Mouse (Mus musculus) CH12.LX (cell line): ENCODE data around the gene BC016579. TPM values are rescaled to one million over a fixed set of nuclear protein-coding genes. Genes with fewer than 3 reads are reported as not detected.
A peak's percentile ranks its signal among the peaks of the same experiment; 100 is the strongest.

ENCODE experiments used
- DNase-seq: peaks from one replicate; pipeline ENCODE4 v3.0.0-alpha.2; 2013; ENCODE audit errors: extremely low read depth
- H3K27ac ChIP-seq: 2 replicates; pipeline ENCODE4 v1.5.1; 2012; ENCODE audit warnings: low read depth, mild to moderate bottlenecking, control low read depth, moderate library complexity; ENCODE audit not compliant: insufficient read depth
- H3K27me3 ChIP-seq: replicated peaks from 2 replicates; pipeline ENCODE3; 2012; ENCODE audit warnings: inconsistent platforms
- H3K36me3 ChIP-seq, 2 experiments: replicated peaks in 1 of 2; 2 replicates each; pipeline versions ENCODE3 to v1.6.1; 2012; ENCODE audit warnings: inconsistent platforms in 1 of 2, low read length in 1 of 2, mild to moderate bottlenecking in 1 of 2, mixed read lengths in 1 of 2, moderate library complexity in 1 of 2; ENCODE audit not compliant: control insufficient read depth in 1 of 2, insufficient read depth in 1 of 2
- H3K4me1 ChIP-seq, 2 experiments: 2 replicates each; pipeline ENCODE4 v1.6.1; 2012; ENCODE audit warnings: inconsistent platforms in 1 of 2, moderate library complexity in 1 of 2; ENCODE audit not compliant: insufficient read depth in 2 of 2, control insufficient read depth in 1 of 2
- H3K4me2 ChIP-seq: 2 replicates; pipeline ENCODE4 v1.6.1; 2012; ENCODE audit warnings: low read depth, mild to moderate bottlenecking, control low read depth; ENCODE audit not compliant: poor library complexity, insufficient read depth, severe bottlenecking
- H3K4me3 ChIP-seq, 3 experiments: fragments of 150-350 bp in 1 of 3; sonication (generic) in 1 of 3; replicated peaks in 1 of 3; 2 replicates each; pipeline versions ENCODE3 to v1.5.1; 2011 to 2012; ENCODE audit warnings: low read depth in 2 of 3, low read length in 2 of 3, mild to moderate bottlenecking in 2 of 3, moderate library complexity in 2 of 3, control low read depth in 1 of 3, improper control_type of control experiment in 1 of 3, inconsistent platforms in 1 of 3, mixed read lengths in 1 of 3; ENCODE audit not compliant: poor library complexity in 1 of 3
- H3K79me2 ChIP-seq: replicated peaks from 2 replicates; pipeline ENCODE4 v1.6.1; 2012; ENCODE audit warnings: mild to moderate bottlenecking, moderate library complexity; ENCODE audit not compliant: control insufficient read depth, poor library complexity, insufficient read depth, severe bottlenecking; ENCODE audit errors: extremely low read depth
- H3K9ac ChIP-seq: 2 replicates; pipeline ENCODE4 v1.6.1; 2012; ENCODE audit warnings: low read depth, mild to moderate bottlenecking, control low read depth, moderate library complexity; ENCODE audit not compliant: insufficient read depth
- H3K9me3 ChIP-seq: replicated peaks from 2 replicates; pipeline ENCODE3; 2012; ENCODE audit warnings: low read length, inconsistent platforms, mixed read lengths
- BHLHE40 ChIP-seq: IDR thresholded peaks from 2 replicates; pipeline ENCODE4 v1.6.1; 2011; ENCODE audit warnings: mild to moderate bottlenecking, low read depth, low read length, improper control_type of control experiment
- CHD1 ChIP-seq: IDR thresholded peaks from 2 replicates; pipeline ENCODE4 v1.6.1; 2012; ENCODE audit warnings: low read depth, low read length, improper control_type of control experiment, inconsistent platforms
- CHD2 ChIP-seq: IDR thresholded peaks from 2 replicates; pipeline ENCODE4 v1.6.1; 2011; ENCODE audit warnings: low read length, improper control_type of control experiment
- CTCF ChIP-seq, 2 experiments: IDR thresholded peaks in 1 of 2; conservative IDR thresholded peaks in 1 of 2; 2 replicates each; pipeline ENCODE4 v1.5.1; 2011 to 2012; ENCODE audit warnings: low read depth in 2 of 2, low read length in 2 of 2, improper control_type of control experiment in 1 of 2, inconsistent platforms in 1 of 2, mild to moderate bottlenecking in 1 of 2, moderate library complexity in 1 of 2
- IRF4 ChIP-seq: IDR thresholded peaks from 2 replicates; pipeline ENCODE4 v1.6.1; 2014; ENCODE audit warnings: low read depth, mild to moderate bottlenecking, inconsistent platforms, low read length, improper control_type of control experiment
- JUN ChIP-seq: IDR thresholded peaks from 2 replicates; pipeline ENCODE4 v1.6.1; 2011; ENCODE audit warnings: low read depth, mild to moderate bottlenecking, low read length, improper control_type of control experiment, moderate library complexity; ENCODE audit not compliant: insufficient read depth
- JUND ChIP-seq: conservative IDR thresholded peaks from 2 replicates; pipeline ENCODE4 v1.6.1; 2011; ENCODE audit warnings: low read depth, low read length, improper control_type of control experiment
- KAT2A ChIP-seq: IDR thresholded peaks from 2 replicates; pipeline ENCODE4 v1.6.1; 2012; ENCODE audit warnings: low read length, improper control_type of control experiment, inconsistent platforms; ENCODE audit not compliant: insufficient replicate concordance
- MAFK ChIP-seq: IDR thresholded peaks from 2 replicates; pipeline ENCODE4 v1.6.1; 2011; ENCODE audit warnings: low read length, improper control_type of control experiment; ENCODE audit not compliant: insufficient replicate concordance
- MAX ChIP-seq: IDR thresholded peaks from 2 replicates; pipeline ENCODE4 v1.6.1; 2011; ENCODE audit warnings: low read length, improper control_type of control experiment
- MAZ ChIP-seq: IDR thresholded peaks from 2 replicates; pipeline ENCODE4 v1.6.1; 2012; ENCODE audit warnings: low read depth, mild to moderate bottlenecking, inconsistent platforms, low read length, improper control_type of control experiment, moderate library complexity
- MXI1 ChIP-seq: IDR thresholded peaks from 2 replicates; pipeline ENCODE4 v1.6.1; 2011; ENCODE audit warnings: mild to moderate bottlenecking, low read depth, low read length, improper control_type of control experiment
- PAX5 ChIP-seq: IDR thresholded peaks from 2 replicates; pipeline ENCODE4 v1.6.1; 2012; ENCODE audit warnings: low read length, inconsistent platforms, mixed read lengths
- POLR2A ChIP-seq: IDR thresholded peaks from 2 replicates; pipeline ENCODE4 v1.6.1; 2011; ENCODE audit warnings: low read depth, mild to moderate bottlenecking, improper control_type of control experiment, low read length
- POLR2AphosphoS2 ChIP-seq: IDR thresholded peaks from 2 replicates; pipeline ENCODE4 v1.6.1; 2011; ENCODE audit warnings: low read depth, low read length, improper control_type of control experiment
- RAD21 ChIP-seq: IDR thresholded peaks from 2 replicates; pipeline ENCODE4 v1.6.1; 2011; ENCODE audit warnings: low read depth, mild to moderate bottlenecking, low read length, improper control_type of control experiment, moderate library complexity
- RCOR1 ChIP-seq: conservative IDR thresholded peaks from 2 replicates; pipeline ENCODE4 v1.6.1; 2012; ENCODE audit warnings: low read depth, mild to moderate bottlenecking, inconsistent platforms, low read length, improper control_type of control experiment
- SIN3A ChIP-seq: IDR thresholded peaks from 2 replicates; pipeline ENCODE4 v1.6.1; 2012; ENCODE audit warnings: low read length, improper control_type of control experiment, inconsistent platforms
- SMC3 ChIP-seq: IDR thresholded peaks from 2 replicates; pipeline ENCODE4 v1.6.1; 2011; ENCODE audit warnings: low read depth, low read length, improper control_type of control experiment
- TCF12 ChIP-seq: IDR thresholded peaks from 2 replicates; pipeline ENCODE4 v1.6.1; 2014; ENCODE audit warnings: low read depth, mild to moderate bottlenecking, inconsistent platforms, low read length, improper control_type of control experiment
- UBTF ChIP-seq: IDR thresholded peaks from 2 replicates; pipeline ENCODE4 v1.6.1; 2012; ENCODE audit warnings: low read depth, mild to moderate bottlenecking, inconsistent platforms, low read length, improper control_type of control experiment, moderate library complexity
- USF1 ChIP-seq: IDR thresholded peaks from 2 replicates; pipeline ENCODE4 v1.6.1; 2014; ENCODE audit warnings: low read depth, mild to moderate bottlenecking, inconsistent platforms, low read length, improper control_type of control experiment
- ZC3H11A ChIP-seq: IDR thresholded peaks from 2 replicates; pipeline ENCODE4 v1.6.1; 2012; ENCODE audit warnings: low read depth, mild to moderate bottlenecking, inconsistent platforms, low read length, improper control_type of control experiment
- ZKSCAN1 ChIP-seq: IDR thresholded peaks from 2 replicates; pipeline ENCODE4 v1.6.1; 2012; ENCODE audit warnings: low read depth, inconsistent platforms, low read length, improper control_type of control experiment, borderline replicate concordance
- ZNF384 ChIP-seq: IDR thresholded peaks from 2 replicates; pipeline ENCODE4 v1.6.1; 2012; ENCODE audit warnings: low read depth, low read length, improper control_type of control experiment, inconsistent platforms
- dilution Hi-C: fragments of 300-500 bp; cut with MboI; formaldehyde crosslinking; loops from 2 replicates; pipeline ENCODE4 v1.14.3; 2020; ENCODE audit warnings: low sequenced_read_pairs; ENCODE audit not compliant: extremely low pct_unique_long_range_greater_than_20kb, extremely low pct_ligation_motif_present
- in situ Hi-C: fragments of 300-500 bp; cut with MboI; formaldehyde crosslinking; loops from 3 replicates; pipeline ENCODE4 v1.14.3; 2019; ENCODE audit warnings: low sequenced_read_pairs, low pct_ligation_motif_present, low pct_unique_long_range_greater_than_20kb, mixed read lengths
- polyA plus RNA-seq: library from polyadenylated mRNA; unstranded; fragments of >175 nt; gene quantifications from 2 replicates; pipeline ENCODE4 v1.2.1, GENCODE M21; 2012; ENCODE audit warnings: low read depth; ENCODE audit not compliant: insufficient read length
- total RNA-seq, 2 experiments: library from RNA; depleted of rRNA; stranded (reverse); fragments of 300-350 nt in 1 of 2; fragments of >200 nt in 1 of 2; gene quantifications; 2 replicates each; pipeline ENCODE4 v1.2.3; 2012 to 2014

The BC016579 gene
- total and polyA plus RNA-seq, 3 experiments, result not detected

- Histone ChIP-seq H3K9me3 (no peaks in the 10 kb centered on the region), H3K4me2 (no peak overlapping the region), H3K9ac (no peak overlapping the region), H3K4me1 (peaks cover 0 to 12% of the 10 kb centered on the region in 2 experiments; a peak in 2 of 4 replicates), H3K27ac (no peak overlapping the region), H3K27me3 (no peaks in the 10 kb centered on the region), H3K36me3 (no peaks in the 10 kb centered on the region), H3K4me3 (no peak overlapping the region), H3K79me2 (no peaks in the 10 kb centered on the region)
- peak; percentile 34 for DNase-seq
- in situ Hi-C loops (no loop called here), dilution Hi-C loops (no loop called here)
- TF ChIP-seq UBTF (no peak), CTCF (conservative IDR thresholded peaks at IDR 0.05 in 1 of 2, IDR thresholded peaks at IDR 0.05 in 1 of 2; ENCODE audit: low read depth in 2 of 2, low read length in 2 of 2) (peak; percentile 42 to 64; a peak in 3 of 4 replicates), JUN (no peak), CHD2 (no peak), SMC3 (peak; percentile 48), IRF4 (0 out of 2 replicates have a peak, but pooled peaks have one; percentile 25), RCOR1 (no peak), MAZ (no peak), RAD21 (peak; percentile 56), CHD1 (no peak)
Observed at GRCm38 (mm10) chr16:45608481-45608954, 45.4 kb downstream of the BC016579 start.

- H3K9me3 ChIP-seq, result no peaks in the 10 kb centered on the region
- TF ChIP-seq USF1, result no peak
- no peak for TF ChIP-seq MXI1
- TF ChIP-seq RAD21, result no peak
- TF ChIP-seq ZKSCAN1, result no peak
- TF ChIP-seq MAZ, result no peak
- no peak for TF ChIP-seq JUND
- no peak for TF ChIP-seq SMC3
- TF ChIP-seq KAT2A, result no peak
- no peak for TF ChIP-seq MAX
- TF ChIP-seq MAFK, result no peak
- TF ChIP-seq IRF4, result no peak
- TF ChIP-seq POLR2AphosphoS2, result no peak
- TF ChIP-seq POLR2A, result no peak
- TF ChIP-seq ZNF384, result no peak
- no peak for TF ChIP-seq SIN3A
- no peak for TF ChIP-seq ZC3H11A
- TF ChIP-seq TCF12, result no peak
- no peak for TF ChIP-seq PAX5
- no peak for TF ChIP-seq BHLHE40
- no peak for TF ChIP-seq RCOR1
- H3K36me3 ChIP-seq, result no peaks in the 10 kb centered on the region
- H3K4me1 ChIP-seq, result 0 out of 4 replicates have a peak, but pooled peaks cover 0 to 2% of the 10 kb centered on the region in 2 experiments
- dilution Hi-C loops, result no loop called here
- H3K27ac ChIP-seq, result no peak overlapping the region
- DNase-seq, result no peak
- no peaks in the 10 kb centered on the region for H3K27me3 ChIP-seq
- in situ Hi-C loops, result no loop called here
- no peak overlapping the region for H3K4me2 ChIP-seq
- H3K9ac ChIP-seq, result no peak overlapping the region
- no peaks in the 10 kb centered on the region for H3K79me2 ChIP-seq
- no peak overlapping the region for H3K4me3 ChIP-seq
Observed at GRCm38 (mm10) chr16:45595494-45595893, 58.4 kb downstream of the BC016579 start.
